Mouse (Mus musculus) layer of hippocampus, adult 9-11 months (tissue): ENCODE results near the gene Clec2e.

Source experiments
- DNase-seq: peaks from one replicate; pipeline ENCODE4 v3.0.0; 2022

Clec2e gene

DNA sequence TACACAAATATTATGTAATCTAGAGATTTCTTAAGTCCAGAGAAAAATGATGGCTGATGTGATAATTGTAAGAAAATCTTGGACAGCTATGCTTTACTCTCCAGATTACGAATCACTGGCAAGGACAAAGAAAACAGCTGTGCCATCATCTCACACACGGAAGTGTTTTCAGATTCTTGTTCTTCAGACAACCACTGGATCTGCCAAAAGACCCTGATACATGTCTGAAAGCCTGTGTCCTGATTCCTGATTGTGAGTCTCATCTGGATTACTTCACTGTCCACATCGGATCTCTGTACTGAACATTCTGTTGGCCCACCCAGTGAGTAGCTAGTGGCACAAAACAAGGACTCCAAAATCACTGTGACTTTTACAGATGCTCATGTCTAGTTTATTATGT lies 44.5 kb downstream of the Clec2e start:
- no peak for DNase-seq

DNA sequence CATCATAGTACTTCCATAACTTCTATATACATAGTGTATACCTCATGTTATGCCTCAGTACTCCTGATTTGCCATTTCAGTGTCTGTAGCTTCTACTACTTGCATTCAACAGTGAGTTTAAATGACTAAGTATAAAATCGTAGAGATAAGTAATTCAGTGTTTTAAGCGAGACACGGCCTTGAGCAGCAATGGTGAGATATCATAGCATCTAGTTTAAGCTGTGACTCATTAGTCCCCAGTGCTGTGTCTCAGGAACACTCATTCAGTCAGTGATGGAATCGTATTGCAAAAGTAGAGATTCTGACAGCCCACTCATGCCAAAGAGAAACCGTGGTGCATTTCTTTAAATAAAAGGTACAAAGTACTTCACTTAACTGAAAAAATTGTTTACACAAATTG lies 49.0 kb downstream of the Clec2e start:
- DNase-seq, result no peak

DNA sequence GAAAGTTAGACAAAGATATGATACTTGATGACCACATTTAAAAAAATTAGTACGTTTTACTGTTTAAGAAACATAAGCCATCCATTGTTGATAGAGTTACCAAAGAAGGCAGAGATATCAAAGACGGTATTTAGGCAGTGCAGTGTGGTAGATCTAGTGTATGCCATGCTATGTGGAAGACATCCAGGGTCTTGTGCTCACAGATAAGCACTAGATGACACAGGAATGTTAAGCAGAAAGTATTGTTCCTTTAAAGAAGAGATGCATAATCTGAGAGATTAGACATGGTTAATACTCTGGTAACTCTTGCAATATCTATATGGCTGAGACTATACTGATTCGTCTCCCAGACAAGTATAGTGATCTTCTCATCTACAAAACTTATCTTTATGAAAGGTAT lies 49.6 kb downstream of the Clec2e start:
- no peak for DNase-seq

DNA sequence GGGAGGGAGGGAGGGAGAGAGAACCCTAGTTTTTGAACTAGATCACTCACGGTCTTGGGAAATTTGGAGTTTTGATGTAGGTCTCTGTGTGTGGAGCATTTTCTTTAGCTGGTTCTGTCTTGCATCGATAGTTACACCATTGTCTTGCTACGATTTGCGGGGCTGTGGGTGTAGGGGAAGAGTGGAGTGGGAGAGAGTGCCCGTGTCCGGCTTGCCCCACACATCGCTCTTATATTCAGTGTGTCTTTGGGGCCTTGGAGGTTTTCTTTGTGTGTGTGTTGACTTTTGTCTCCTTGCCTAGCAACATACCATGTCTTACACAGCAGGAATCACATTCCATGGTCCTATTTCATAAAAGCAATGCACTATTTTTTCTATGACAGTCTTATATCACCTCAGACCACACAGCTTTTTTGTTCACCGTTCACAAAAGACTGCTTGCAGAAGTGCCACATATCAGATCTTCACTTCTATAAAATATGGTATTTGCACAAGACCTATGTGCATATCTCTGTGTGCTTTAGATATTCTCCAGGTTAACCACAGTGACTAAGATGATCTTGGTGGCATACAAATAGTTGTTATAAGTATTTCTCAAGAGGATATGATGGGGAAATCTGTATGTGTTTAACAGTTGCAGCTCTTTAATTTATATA lies 51.0 kb downstream of the Clec2e start:
- DNase-seq, result no peak

DNA sequence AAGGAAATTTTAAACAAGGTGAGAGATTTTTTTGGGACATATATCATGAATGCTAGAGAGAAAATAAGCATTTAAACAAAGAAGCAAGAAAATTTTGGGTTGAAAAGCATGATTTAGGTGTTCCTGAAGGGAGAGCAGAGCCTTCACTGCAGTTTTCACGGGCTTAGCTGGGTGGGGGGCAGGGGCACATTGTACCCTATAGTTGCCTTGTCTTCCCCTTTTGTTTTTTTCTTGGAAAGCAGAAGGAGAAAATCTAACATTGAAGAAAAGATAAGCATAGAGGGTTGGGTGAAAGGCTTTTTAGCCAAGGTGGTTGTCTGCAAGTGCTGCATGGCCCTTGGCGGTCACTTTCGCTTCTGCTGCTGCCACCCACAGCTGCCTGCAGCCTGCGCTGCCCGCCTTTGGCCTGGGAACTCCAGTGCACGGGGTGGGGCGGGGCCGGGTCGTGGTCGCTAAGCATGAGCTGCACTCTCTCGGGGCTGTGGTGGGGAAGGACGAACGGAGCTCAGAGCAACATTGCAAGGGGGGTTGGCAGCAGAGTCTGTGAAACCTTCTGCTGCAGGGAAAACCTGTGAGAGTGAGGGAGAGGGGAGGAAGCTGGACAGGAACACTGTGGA lies 51.7 kb downstream of the Clec2e start:
- DNase-seq, result no peak

DNA sequence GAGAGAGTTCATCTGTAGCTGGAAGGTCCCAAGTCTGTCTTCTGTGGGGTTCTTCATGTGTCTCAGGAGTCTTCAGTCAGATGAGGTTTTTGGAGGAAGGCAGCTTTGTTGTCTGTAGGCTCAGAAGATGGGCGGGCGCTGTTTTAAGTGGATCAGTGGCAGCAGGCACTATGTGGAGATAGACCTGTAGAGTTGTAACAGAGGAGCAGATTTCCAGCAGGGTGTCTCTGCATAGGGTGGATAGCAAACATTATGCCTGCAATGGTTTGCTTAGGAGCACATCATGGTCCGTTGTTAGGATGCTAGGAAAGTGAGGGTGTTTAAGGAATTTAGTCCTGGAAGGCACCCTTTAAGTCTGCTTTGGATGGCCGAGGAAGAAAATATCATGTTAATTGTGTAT lies 52.3 kb downstream of the Clec2e start:
- DNase-seq, result no peak

DNA sequence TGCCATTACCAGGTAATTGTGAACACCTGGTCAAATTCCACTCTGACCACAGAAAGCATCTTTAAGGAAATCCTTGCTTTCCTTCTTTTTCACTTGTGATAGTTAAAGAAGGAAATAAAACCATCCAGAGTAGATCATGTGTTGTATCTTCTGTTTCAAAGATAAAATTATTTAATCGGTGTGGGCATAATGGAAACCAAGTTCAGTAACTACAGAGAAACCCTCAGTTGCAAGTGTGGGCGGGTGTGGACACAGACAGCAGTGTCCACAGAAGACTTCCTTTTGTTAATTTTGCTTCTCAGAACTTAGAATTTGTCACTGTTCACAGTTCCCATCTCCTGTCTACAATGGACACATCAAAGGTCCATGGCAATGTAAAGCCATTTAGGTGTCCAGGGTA lies 55.1 kb downstream of the Clec2e start, which contains the start of gene Klrb1f:
Klrb1f (plus strand) TSS at position 301 of the 400 bp plus-strand sequence.
- DNase-seq, result no peak

DNA sequence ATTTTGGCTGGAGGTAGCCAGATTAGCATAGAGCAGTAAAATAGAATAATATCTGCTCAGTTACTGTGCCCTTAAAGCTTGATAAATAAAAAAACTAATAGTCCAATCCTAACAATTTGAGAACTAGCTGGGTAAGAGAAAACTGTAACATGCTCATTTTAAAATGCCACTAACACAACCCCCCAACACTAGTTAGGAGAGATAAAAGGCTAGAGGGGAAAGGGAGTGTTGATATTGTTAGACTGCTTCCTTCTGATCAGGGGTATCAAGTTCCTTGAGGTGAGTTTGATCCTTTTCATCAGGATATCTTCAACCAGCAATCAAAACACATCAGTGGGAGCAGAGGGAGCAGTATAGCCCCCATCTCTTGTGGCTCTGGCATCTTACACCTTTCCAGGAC lies 58.2 kb downstream of the Clec2e start:
- no peak for DNase-seq
